Mouse (Mus musculus): ENCODE measurements around the gene Stau1. TPM values are rescaled to one million over a fixed set of nuclear protein-coding genes. Genes with fewer than 3 reads are reported as not detected.

The Stau1 gene
- polyA plus RNA-seq, 1 experiment from 2014 or later, result 104 TPM

DNA sequence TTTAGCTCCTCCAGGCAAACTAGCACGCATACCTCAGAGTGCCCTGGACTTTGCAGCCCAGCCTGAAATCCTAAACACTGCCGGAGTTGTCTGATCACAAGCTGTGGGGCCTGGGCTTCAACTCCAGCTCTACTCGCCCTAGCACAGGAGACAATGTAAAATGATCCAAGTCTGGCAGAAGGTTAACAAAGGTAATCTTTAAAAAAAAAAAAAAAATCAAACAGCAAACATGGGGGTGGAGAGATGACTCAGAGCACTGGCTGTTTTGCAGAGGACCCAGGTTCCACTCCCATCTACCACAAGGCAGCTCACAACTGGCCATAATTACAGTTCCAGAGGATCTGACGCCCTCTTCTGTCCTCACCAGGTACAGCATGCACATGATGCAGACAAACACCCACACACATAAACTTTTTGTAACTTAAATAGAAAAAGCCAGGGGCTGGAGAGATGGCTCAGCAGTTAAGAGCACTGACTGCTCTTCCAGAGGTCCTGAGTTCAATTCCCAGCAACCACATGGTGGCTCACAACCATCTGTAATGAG is 12.7 kb downstream of the Stau1 start:
- 72% methylated on average over 4 of the region's 4 CpGs for WGBS
- no peak for ATAC-seq (ENCODE audit: insufficient number of reproducible peaks, insufficient read depth, low FRiP score, low TSS enrichment, low read depth)
- no peaks in the 10 kb centered on the region for H3K27me3 ChIP-seq

GRCm38 (mm10) chr2:166980161-166980560 is 15.9 kb downstream of the Stau1 start:
- no peaks in the 10 kb centered on the region; the same call in 1 of the 2 replicates for H3K36me3 ChIP-seq
- no peak overlapping the region for H3K4me3 ChIP-seq
- no peaks in the 10 kb centered on the region for H3K9me3 ChIP-seq
- no peak overlapping the region for H3K9ac ChIP-seq
- no peak overlapping the region for H3K4me2 ChIP-seq
- H3K4me1 ChIP-seq, result peaks cover 30% of the 10 kb centered on the region
- no peak for ATAC-seq (ENCODE audit: insufficient number of reproducible peaks, insufficient read depth, low FRiP score, low TSS enrichment, low read depth)
- 76% methylated on average over 2 of the region's 2 CpGs for whole genome bisulfite sequencing
- no peak overlapping the region for H3K27ac ChIP-seq
- no peaks in the 10 kb centered on the region for H3K27me3 ChIP-seq

More for the DNA sequence above, 12.7 kb downstream of the Stau1 start:
- no peaks in the 10 kb centered on the region for H3K9me3 ChIP-seq
- no peak overlapping the region for H3K27ac ChIP-seq
- no peak overlapping the region for H3K4me3 ChIP-seq
- H3K4me2 ChIP-seq, result no peak overlapping the region
- no peaks in the 10 kb centered on the region for H3K4me1 ChIP-seq
- H3K36me3 ChIP-seq, result no peaks in the 10 kb centered on the region; the same call in 1 of the 2 replicates
- no peak overlapping the region for H3K9ac ChIP-seq

DNA sequence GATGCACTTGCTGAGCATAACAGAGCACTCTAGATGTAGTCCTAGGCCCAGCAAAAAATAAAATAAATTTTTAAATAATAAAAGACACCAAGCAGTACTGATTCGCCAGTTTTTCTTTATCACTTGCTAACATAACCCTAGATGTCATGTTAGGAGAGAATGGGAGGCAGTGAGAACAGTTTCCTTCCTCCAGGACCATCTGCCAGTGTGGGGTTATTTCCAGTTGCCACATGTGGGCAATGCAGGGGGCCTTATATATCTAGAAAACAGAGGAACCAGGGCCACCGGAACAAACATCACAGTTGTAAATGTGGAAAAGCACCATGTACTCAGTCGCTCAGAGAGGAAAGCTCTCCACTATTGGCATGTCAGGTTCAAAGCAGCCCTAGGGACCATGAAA is 18.6 kb downstream of the Stau1 start:
- no peaks in the 10 kb centered on the region for H3K27me3 ChIP-seq
- H3K4me2 ChIP-seq, result no peak overlapping the region
- H3K4me1 ChIP-seq, result peaks cover 42% of the 10 kb centered on the region
- ATAC-seq (ENCODE audit: insufficient number of reproducible peaks, insufficient read depth, low FRiP score, low TSS enrichment, low read depth), result no peak
- no peaks in the 10 kb centered on the region; the same call in 1 of the 2 replicates for H3K36me3 ChIP-seq
- no peak overlapping the region for H3K4me3 ChIP-seq
- H3K9me3 ChIP-seq, result no peaks in the 10 kb centered on the region
- peak overlapping the region; percentile 44 for H3K27ac ChIP-seq
- H3K9ac ChIP-seq, result no peak overlapping the region
- WGBS, result 56% methylated on average over 3 of the region's 3 CpGs

DNA sequence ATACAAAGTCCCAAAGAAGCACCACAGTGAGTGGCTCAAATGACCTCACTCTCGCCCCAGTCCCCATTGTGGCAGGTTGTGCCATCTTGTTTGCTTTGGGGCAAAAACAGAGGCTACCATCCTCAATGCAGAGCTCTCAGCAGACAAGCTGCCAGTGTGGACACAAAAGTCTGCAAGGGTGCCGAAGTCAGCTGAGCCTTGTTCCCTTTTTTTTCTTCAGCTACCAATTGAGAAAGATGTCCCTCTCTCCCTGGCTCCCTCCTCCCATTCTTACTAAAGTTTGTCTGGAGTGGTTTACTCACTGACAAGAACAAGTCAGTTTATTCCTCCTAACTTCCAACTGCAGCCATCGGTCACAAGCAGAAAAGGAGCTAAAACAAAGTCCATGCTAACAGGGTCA is 19.7 kb downstream of the Stau1 start:
- H3K4me2 ChIP-seq, result no peak overlapping the region
- peak overlapping the region; percentile 21; the same call in 1 of the 2 replicates for H3K9ac ChIP-seq
- H3K27ac ChIP-seq, result peak overlapping the region; percentile 44
- H3K9me3 ChIP-seq, result no peaks in the 10 kb centered on the region
- no peak for ATAC-seq (ENCODE audit: insufficient number of reproducible peaks, insufficient read depth, low FRiP score, low TSS enrichment, low read depth)
- H3K4me1 ChIP-seq, result peaks cover 42% of the 10 kb centered on the region
- no peaks in the 10 kb centered on the region for H3K36me3 ChIP-seq
- no peaks in the 10 kb centered on the region for H3K27me3 ChIP-seq
- no peak overlapping the region for H3K4me3 ChIP-seq
- WGBS, result 57% methylated on average over 3 of the region's 3 CpGs

DNA sequence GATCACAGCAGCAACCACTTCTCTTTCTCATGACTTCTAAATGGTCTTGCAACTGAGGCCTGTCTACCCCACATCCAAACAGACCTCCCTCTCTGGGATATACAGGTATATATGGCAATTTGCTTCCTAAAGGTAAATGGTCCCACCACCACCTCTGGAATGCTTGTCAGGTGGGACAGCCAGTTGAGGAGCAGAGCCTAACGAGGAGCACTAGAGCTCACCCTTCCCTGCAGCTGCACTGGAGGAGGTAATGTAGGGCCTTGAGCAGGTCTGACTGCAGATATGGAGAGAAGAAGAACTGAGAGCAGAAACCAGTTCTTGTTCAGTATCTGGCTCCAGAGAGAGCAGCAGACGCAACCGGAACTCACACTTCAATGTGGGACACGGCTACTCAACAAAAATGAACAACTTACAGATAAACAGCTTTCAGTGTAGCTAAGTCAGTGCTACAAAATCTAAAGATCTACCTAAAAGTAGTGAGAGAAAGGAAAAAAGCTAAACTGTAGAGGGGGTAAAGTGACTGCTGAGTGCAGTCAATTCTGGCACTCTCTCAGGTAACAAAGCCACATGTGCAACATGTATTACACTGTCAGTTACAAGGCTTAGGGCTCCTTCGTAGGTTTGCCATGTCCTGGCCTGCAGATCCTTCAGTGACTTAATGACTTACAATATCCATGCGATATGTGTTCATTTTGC is 21.8 kb downstream of the Stau1 start:
- no peak overlapping the region for H3K9ac ChIP-seq
- H3K4me1 ChIP-seq, result peaks cover 42% of the 10 kb centered on the region
- no peaks in the 10 kb centered on the region for H3K27me3 ChIP-seq
- H3K27ac ChIP-seq, result no peak overlapping the region
- H3K36me3 ChIP-seq, result no peaks in the 10 kb centered on the region
- H3K4me3 ChIP-seq, result no peak overlapping the region
- no peaks in the 10 kb centered on the region for H3K9me3 ChIP-seq
- H3K4me2 ChIP-seq, result no peak overlapping the region
- ATAC-seq (ENCODE audit: insufficient number of reproducible peaks, insufficient read depth, low FRiP score, low TSS enrichment, low read depth), result no peak
- 77% methylated on average over 6 of the region's 6 CpGs for WGBS

- no peak for ATAC-seq (ENCODE audit: insufficient number of reproducible peaks, insufficient read depth, low FRiP score, low TSS enrichment, low read depth)
- Histone ChIP-seq H3K9me3 (no peaks in the 10 kb centered on the region), H3K4me2 (no peak overlapping the region), H3K4me3 (no peak overlapping the region), H3K27ac (no peak overlapping the region), H3K27me3 (no peaks in the 10 kb centered on the region), H3K36me3 (no peaks in the 10 kb centered on the region), H3K9ac (no peak overlapping the region), H3K4me1 (peaks cover 42% of the 10 kb centered on the region)
- WGBS, result 39% methylated on average over 1 of the region's 1 CpGs
Measured at GRCm38 (mm10) chr2:166973153-166973552, 22.9 kb downstream of the Stau1 start.

DNA sequence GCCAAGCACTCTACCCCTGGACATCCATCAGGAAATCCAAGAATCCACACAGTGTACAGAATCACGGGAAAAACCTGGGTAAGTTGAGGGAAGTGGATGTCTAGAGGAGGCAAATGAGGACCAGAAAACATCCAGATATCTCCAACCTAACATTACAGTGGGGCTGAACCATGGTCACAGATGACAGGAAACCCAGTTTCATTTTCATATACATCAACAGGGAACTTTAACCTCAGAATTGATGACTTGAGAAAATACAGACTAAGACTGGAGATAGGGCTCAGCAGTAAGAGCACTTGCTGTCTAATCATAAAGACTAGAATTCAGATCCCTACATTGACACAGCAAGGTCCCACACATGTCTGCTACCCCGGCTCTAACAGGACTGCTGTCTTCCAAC is 31.3 kb downstream of the Stau1 start:
- no peak overlapping the region for H3K4me3 ChIP-seq
- peaks cover 5% of the 10 kb centered on the region; the same call in 1 of the 2 replicates for H3K4me1 ChIP-seq
- no peak overlapping the region for H3K27ac ChIP-seq
- H3K27me3 ChIP-seq, result no peaks in the 10 kb centered on the region
- no peaks in the 10 kb centered on the region for H3K9me3 ChIP-seq
- 95% methylated on average over 2 of the region's 2 CpGs for WGBS
- ATAC-seq (ENCODE audit: insufficient number of reproducible peaks, insufficient read depth, low FRiP score, low TSS enrichment, low read depth), result no peak
- H3K36me3 ChIP-seq, result peaks cover 23% of the 10 kb centered on the region
- H3K4me2 ChIP-seq, result no peak overlapping the region
- no peak overlapping the region for H3K9ac ChIP-seq

GRCm38 (mm10) chr2:166963257-166963656 is 32.8 kb downstream of the Stau1 start:
- Histone ChIP-seq H3K4me3 (no peak overlapping the region), H3K27me3 (no peaks in the 10 kb centered on the region), H3K4me2 (no peak overlapping the region), H3K9me3 (no peaks in the 10 kb centered on the region), H3K27ac (no peak overlapping the region), H3K9ac (no peak overlapping the region), H3K36me3 (peaks cover 37% of the 10 kb centered on the region), H3K4me1 (peaks cover 5% of the 10 kb centered on the region; the same call in 1 of the 2 replicates)
- no peak for ATAC-seq (ENCODE audit: insufficient number of reproducible peaks, insufficient read depth, low FRiP score, low TSS enrichment, low read depth)
- WGBS, result 61% methylated on average over 8 of the region's 8 CpGs

DNA sequence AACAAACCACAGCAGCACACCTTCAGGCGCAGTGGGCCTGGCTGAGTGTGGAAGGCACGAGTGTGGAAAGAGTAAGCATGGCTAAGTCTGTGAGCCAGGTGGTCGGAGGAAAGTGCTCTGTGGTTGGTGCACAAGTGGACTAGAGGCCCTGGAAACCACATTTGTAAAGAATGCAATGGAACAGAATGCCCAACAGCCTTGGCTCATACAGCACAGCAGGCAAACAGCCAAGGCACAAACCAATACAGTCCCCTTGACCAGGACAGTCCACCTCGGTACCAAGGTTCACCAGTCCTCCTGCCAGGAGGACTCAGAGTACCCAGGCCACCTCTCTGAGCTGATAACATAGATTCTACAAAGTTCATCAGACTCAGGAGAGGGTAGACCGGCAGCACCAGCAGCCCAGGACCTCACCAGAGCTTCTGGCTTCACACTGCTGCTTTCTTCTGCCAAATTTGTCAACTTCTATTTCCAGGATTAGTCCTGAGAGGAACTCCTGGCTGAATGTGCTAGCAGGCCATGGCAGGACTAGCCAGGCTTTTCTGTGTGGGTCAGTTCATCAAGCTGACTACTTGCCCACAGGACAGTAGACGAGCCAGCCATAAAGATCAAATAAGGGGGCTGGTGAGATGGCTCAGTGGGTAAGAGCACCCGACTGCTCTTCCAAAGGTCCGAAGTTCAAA is 35.3 kb downstream of the Stau1 start:
- whole genome bisulfite sequencing, result 91% methylated on average over 8 of the region's 8 CpGs
- Histone ChIP-seq H3K36me3 (peaks cover 62% of the 10 kb centered on the region), H3K4me2 (no peak overlapping the region), H3K9me3 (no peaks in the 10 kb centered on the region), H3K27ac (no peak overlapping the region), H3K4me3 (no peak overlapping the region), H3K4me1 (peaks cover 5% of the 10 kb centered on the region; the same call in 1 of the 2 replicates), H3K27me3 (no peaks in the 10 kb centered on the region), H3K9ac (no peak overlapping the region)
- no peak for ATAC-seq (ENCODE audit: insufficient number of reproducible peaks, insufficient read depth, low FRiP score, low TSS enrichment, low read depth)

GRCm38 (mm10) chr2:166956805-166957204 is 39.3 kb downstream of the Stau1 start:
- H3K27me3 ChIP-seq, result no peaks in the 10 kb centered on the region

DNA sequence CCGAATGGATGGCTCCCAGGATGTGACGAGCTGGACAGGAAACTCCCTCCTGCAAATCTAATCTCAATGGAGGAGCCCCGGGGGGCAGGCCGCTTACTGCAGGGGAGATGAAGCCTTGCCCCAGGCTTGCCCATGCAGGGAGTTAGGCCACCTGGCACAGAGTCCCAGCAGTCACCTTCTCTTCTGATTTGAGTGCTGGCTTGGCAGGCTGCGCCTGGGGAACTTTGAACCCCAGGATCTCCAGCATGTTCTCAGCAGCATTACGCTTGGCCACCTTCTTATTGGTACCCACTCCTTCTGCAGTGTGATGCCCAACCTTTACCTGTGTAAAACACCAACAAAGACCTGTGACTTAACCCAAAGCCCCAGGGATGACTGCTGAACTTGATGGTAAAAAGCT is 43.9 kb downstream of the Stau1 start:
- Histone ChIP-seq H3K36me3 (peaks cover 98% of the 10 kb centered on the region), H3K9ac (peak overlapping the region; percentile 46; the same call in 1 of the 2 replicates), H3K27me3 (no peaks in the 10 kb centered on the region), H3K4me3 (no peak overlapping the region), H3K4me1 (peaks cover 9% of the 10 kb centered on the region; the same call in 1 of the 2 replicates), H3K9me3 (no peaks in the 10 kb centered on the region), H3K4me2 (no peak overlapping the region), H3K27ac (0 out of 2 replicates have a peak overlapping the region, but pooled peaks have one; percentile 44)
- ATAC-seq (ENCODE audit: insufficient number of reproducible peaks, insufficient read depth, low FRiP score, low TSS enrichment, low read depth), result no peak
- WGBS, result 80% methylated on average over 6 of the region's 6 CpGs

More at GRCm38 (mm10) chr2:166956805-166957204, 39.3 kb downstream of the Stau1 start:
- no peak overlapping the region for H3K4me2 ChIP-seq
- H3K4me1 ChIP-seq, result peaks cover under 1% of the 10 kb centered on the region; the same call in 1 of the 2 replicates
- H3K9ac ChIP-seq, result no peak overlapping the region
- 57% methylated on average over 7 of the region's 7 CpGs for WGBS
- ATAC-seq (ENCODE audit: insufficient number of reproducible peaks, insufficient read depth, low FRiP score, low TSS enrichment, low read depth), result no peak
- no peaks in the 10 kb centered on the region for H3K9me3 ChIP-seq
- H3K27ac ChIP-seq, result no peak overlapping the region
- H3K4me3 ChIP-seq, result no peak overlapping the region
- peaks cover 92% of the 10 kb centered on the region for H3K36me3 ChIP-seq

All from embryonic facial prominence, embryonic 13.5 days (tissue).